Mouse (Mus musculus): Measurements from ENCODE around the gene Fcho2. TPM values are rescaled to one million over a fixed set of nuclear protein-coding genes. Genes with fewer than 3 reads are reported as not detected.
A peak's percentile ranks its signal among the peaks of the same experiment; 100 is the strongest.
"Not testable (repeated sequence)": the region's sequence is repeated elsewhere in the genome, so short reads cannot be mapped to it uniquely, and the experiment has no call there.

Fcho2 gene
- polyA plus RNA-seq (2012; rRNA removed): 34.3 and 37.3 TPM in 2 replicates

DNA sequence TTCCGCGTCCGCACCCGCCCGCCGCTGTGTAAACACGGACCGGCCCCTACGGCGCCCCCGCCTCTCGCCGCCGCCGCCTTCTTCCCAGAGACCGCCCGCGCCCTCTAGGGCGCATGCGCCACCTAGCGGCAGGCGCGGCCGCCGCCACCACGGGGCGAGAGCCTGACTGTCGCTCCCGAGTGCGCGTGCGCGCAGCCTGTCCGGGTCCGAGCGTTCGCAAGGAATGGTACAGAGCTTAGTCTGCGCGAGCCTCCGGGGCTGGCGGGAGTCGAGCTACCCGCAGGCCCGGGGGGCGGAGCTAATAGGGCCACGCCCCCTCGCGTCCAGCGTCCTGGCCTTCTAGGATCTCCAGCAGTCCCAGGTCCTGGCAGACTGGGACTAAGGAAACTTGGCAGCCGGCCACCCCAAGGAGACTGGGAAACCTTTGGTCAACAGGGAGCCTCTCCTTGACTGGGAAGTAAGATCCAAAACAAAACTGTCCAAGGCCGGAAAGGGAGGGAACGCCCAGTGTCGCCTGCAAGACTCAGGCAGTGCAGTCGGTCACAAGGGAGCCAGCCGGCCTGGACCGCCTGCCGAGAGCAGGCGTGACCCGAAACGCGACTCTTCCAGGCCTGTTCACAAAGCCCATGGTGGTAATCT lies at the start of gene Fcho2:
Fcho2 (minus strand) TSS at position 303 of the 639 bp plus-strand sequence.
- DNase-seq (ENCODE audit: low spot score): peak; percentile 99

DNA sequence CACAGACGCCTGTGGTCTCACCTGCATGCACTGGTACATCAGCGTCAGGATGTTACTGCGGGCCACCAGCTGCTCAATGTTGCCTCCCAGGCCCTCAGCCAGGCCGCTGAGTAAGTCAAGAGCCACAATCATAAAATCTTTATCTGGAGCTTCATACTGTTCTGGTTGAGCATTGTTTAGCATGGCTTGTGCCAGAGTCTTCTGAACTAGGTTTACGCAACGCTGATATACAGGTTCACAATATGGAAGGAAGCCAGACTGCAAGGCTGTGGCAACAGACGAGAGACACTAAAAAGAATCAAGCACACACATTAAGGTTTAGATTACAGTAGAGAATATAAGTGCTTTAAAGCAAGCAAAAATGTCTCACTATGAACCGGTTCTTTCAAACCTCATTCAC lies 40.0 kb upstream of the Fcho2 start:
- no peak for DNase-seq (ENCODE audit: low spot score)

- no peak for DNase-seq (ENCODE audit: low spot score)
Measured at GRCm38 (mm10) chr13:98845794-98846193, 30.5 kb upstream of the Fcho2 start.

DNA sequence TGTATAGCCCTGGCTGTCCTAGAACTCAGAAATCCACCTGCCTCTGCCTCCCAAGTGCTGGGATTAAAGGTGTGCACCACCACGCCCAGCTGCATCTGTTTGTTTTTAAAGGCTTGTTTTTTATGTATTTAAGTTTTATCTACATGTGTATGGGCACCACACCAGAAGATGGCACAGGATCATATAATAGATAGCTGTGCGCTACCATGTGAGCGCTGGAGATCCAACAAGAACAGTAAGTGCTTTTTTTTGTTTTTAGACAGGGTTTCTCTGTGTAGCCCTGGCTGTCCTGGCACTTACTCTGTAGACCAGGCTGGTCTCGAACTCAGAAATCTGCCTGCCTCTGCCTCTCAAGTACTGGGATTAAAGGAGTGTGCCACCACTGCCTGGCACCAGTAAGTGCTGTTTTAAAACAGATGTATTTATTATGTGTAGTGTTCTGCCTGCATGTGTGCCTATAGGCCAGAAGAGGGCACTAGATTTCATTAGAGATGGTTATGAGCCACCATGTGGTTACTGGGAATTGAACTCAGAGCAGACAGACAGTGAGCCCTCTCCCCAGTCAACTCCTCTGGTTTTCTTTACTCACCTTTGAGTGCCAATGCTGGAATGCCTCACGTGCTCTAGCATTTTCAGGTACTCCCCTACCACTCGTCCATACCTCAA lies 21.3 kb upstream of the Fcho2 start:
- DNase-seq (ENCODE audit: low spot score): no peak

DNA sequence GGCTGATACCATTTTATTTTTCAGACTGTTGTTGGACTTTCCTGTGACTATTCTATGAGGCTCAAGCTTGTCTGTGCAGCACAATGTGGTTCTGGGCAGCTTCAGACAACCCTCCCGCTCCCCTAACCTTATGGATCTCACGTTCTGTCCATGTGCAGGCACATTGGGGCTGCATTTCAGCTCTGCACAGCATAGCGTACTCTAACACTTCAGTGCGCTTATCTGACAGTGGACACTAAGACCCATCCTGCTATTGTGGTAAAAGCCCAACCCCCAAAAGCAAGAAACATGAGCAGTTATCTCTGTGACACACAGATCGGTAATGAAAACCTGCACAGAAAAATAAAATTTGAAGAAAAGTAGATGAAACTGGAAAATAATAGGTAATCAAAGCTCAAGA lies 20.5 kb upstream of the Fcho2 start:
- no peak for DNase-seq (ENCODE audit: low spot score)

- DNase-seq (ENCODE audit: low spot score): no peak
Measured at GRCm38 (mm10) chr13:98834723-98835122, 19.5 kb upstream of the Fcho2 start.

DNA sequence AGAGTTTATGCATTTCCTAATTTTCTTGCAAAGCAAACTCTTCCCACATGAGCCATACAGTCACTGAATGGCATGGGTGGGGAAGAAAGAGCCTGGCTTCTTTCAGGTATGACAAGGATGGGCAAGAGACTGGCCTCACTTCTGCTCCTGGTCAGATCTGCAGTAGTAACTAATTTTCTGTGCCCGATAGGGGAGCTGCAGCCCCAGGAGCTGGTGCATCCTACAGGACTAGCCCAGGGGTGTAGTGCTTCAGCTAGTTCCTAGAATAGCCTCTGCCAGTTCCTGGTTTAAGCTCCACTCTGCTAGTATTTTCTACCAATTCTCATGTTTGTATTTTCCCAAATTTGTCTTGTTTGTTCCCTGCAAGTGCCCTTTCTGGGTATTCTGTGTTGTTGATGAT lies 18.9 kb upstream of the Fcho2 start:
- no peak for DNase-seq (ENCODE audit: low spot score)

GRCm38 (mm10) chr13:98832451-98833450 lies 17.5 kb upstream of the Fcho2 start:
- DNase-seq (ENCODE audit: low spot score): no peak

DNA sequence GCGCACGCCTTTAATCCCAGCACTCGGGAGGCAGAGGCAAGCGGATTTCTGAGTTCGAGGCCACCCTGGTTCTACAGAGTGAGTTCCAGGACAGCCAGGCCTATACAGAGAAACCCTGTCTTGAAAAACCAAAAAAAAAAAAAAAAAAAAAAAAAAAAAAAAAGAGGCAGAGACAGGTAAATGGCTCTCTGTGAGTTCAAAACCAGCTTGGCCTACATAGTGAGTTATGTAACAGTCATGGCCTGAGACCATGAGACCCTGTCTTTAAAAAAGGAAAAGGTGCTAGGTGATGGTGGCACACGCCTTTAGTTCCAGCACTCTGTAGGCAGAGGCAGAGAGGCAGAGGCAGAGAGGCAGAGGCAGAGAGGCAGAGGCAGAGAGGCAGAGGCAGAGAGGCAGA lies 13.8 kb upstream of the Fcho2 start:
- DNase-seq (ENCODE audit: low spot score): not testable (repeated sequence)

DNA sequence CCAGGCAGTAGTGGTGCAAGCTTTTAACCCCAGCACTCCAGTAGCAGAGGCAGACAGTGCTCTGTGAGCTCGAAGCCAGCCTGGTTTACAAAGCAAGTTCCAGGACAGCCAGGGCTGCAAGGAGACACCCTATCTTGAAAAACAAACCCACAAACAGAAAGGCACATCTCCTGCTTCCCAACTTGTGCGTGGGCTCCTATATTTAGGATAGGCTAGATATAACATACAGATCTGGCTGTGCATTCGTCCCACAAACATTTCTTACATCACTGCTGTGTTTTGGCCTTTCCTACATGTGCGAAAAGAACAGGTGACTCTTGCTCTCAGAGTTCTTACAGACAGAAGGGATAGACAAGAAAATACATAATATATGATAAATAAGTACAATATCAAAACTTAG lies 10.3 kb upstream of the Fcho2 start:
- no peak for DNase-seq (ENCODE audit: low spot score)

DNA sequence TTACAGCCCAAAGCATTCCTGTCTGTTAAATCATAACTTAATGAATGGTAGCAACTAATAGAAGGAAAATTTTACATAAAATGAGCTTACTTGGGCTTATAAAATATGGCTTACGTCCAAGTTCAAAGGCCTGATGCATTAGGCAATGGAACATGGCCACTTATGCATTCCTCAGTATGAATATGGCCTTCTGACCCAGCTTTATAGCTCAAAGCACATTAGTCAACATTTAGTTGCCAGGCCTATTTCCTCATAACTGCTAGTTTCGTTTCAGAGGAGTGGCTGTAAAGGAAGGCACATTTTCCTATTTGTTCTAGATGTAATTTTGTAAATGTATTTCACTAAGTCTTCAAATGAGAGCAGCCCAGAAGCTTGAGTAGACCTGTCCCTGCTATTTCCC lies 3.8 kb upstream of the Fcho2 start:
- DNase-seq (ENCODE audit: low spot score): no peak

- no peak for DNase-seq (ENCODE audit: low spot score)
Measured at GRCm38 (mm10) chr13:98818205-98818604, 3.0 kb upstream of the Fcho2 start.

GRCm38 (mm10) chr13:98817766-98818165 lies 2.5 kb upstream of the Fcho2 start:
- DNase-seq (ENCODE audit: low spot score): no peak

- DNase-seq (ENCODE audit: low spot score): not testable (repeated sequence)
Measured at GRCm38 (mm10) chr13:98816981-98817660, 1.9 kb upstream of the Fcho2 start.

DNA sequence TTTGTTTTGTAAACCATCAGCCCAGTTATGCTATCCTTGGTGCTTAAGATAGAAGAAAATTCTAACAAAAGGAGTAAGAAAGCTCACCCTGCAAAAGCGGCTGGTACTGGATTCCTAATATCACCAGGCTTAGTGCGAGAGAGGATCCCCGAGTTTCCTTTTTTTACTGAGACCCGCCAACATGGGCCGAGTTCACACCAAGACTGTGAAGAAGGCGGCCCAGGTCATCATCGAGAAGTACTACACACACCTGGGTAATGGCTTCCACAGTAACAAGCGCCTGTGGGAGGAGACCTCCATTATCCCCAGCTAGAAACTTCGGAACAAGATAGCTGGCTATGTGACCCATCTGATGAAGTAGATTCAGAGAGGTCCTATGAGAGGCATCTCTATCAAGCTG lies 1.3 kb upstream of the Fcho2 start:
- DNase-seq (ENCODE audit: low spot score): no peak

DNA sequence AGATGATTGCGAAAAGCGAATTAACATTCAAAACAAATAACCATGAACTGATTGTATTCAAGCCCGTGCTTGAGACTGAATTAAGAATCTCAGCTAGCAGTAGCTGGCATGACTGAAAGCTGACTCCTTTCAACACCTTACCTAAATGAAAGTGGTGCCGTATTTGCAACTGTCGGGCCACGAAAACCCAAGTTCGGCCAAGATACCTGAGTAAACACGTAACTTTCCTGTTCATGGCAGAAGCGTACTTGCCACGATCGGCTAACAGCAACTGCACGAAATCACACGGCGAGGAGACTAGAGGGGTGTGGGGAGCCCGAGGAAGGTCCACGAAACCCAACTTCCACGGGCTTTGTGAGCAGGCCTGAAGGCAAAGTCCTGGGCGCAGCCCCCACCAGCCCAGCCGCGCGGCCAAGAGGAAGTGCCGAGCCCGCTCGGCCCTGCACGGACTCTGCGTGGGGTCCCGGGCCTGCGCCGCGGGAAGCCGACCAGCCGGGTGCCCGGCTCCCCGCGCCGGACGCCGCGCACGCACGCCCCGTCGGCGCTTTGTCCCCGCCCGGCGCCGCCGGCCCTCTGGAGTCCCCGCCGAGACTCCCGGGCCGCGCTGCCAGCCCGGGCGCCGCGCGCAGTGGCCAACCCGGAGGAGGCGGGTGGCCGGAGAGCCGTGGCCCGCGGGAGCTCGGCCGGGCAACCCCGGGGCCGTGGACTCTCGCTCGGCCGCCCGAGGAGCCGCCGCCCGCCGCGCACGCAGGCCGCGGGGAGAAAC lies 791 bp downstream of the Fcho2 start:
- peak; percentile 68 for DNase-seq (ENCODE audit: low spot score)

DNA sequence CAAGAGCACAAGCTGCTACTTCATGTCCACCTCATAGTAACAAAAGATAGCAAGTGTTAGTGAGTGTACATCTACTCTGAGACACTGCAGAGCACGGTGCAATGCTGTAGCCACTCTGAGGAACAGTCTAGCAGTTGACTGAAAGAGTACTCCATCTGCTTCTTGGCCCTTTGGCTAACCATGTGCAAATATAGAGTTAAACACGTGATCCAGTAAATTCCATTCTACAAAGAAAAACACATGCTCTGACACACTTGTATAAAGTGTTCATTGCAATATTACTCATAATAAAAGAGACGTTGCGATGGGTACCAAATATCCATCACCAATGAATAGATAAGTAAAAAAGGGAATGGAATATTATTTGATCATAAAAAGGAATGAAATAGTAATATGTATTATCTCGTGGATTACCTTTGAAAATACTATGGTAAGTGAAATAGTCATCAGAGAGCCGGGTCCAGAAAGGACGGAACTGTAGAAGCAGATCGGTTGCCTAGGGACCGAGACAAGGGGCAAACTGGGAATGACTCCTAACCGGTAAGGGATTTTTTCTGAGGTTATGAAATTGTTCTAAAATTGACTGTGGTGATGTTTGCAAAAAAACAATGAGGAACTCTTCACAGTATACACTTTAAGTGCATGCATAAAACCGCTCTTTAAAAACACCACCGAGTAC lies 1.5 kb downstream of the Fcho2 start:
- DNase-seq (ENCODE audit: low spot score): no peak

- DNase-seq (ENCODE audit: low spot score): no peak
Measured at GRCm38 (mm10) chr13:98813167-98813566, 2.1 kb downstream of the Fcho2 start.

DNA sequence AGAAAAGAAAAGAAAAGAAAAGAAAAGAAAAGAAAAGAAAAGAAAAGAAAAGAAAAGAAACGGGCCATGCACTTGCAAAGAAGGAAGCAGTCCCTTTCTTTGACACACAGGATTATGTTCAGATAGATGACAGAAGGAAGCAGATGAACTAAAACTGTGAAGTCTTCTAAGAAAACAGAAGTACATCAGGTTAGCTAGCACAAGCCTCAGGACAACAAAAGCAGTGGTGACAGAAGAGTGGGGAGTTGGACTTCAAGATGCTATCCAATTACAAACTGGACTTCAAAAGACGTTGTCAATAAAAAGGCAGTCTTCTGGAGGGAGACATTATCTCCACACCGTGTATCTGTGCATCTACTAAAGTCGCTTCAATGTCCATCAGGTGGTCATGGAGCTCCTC lies 3.0 kb downstream of the Fcho2 start:
- no peak for DNase-seq (ENCODE audit: low spot score)

DNA sequence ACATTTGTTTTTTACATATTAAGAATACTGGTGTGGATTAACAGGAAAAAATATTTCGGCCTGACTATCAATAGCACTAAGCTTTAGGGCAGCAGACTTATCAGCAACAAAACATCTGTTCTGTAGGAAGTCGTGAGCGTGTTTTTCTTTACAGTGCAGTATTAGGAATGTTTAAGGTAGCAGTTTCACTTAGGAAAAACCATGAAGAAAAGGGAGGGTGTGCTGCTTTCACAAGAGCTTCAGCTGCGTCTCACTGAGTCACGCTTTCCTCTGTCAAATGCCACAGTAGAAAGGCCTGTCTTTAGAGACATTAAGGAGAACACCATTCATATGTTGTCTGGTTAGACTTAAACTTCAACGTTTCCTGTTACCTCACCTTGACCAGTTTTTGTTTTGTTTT lies 5.1 kb downstream of the Fcho2 start:
- DNase-seq (ENCODE audit: low spot score): no peak

GRCm38 (mm10) chr13:98809087-98809486 lies 6.2 kb downstream of the Fcho2 start:
- no peak for DNase-seq (ENCODE audit: low spot score)

Data from urinary bladder, adult 2 months (tissue).